Comparison of ENCODE assay signal across 21 mouse cellular contexts in the genomic region with DNA sequence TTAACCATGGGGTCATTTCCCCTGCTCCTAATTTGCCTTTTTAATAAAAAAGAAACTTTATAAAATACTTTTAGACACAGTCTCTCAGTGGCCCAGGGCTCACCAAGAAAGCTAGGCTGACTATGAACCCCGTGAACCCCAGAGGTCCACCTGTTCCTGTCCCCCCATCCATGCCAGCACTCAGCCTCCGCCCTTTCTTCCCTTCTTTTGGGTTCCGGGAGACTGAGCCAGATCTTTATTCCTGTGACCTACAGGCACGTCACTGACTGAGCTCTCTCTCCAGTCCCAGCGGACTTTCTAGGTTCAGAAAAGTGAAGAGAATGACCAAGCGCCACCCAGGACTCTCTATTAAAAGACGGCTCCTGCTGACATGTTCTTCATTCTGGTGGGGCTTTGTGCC.
A peak's percentile ranks its signal among the peaks of the same experiment; 100 is the strongest.
DNase-seq lines count a peak whose midpoint lies in the region; ATAC-seq lines count a peak whose summit lies in the region.
"Had no signal": no experiment of that assay in that cellular context is flagged by ENCODE, and none has a peak within 500 bp of the region (broad histone marks: within the 10 kb centered on the region; RNA-seq: fewer than 3 reads in every experiment).

No protein-coding gene starts in this region.

- intact Hi-C loops in heart, postnatal 10 days (cut with DNase I): no loop called here

- peak overlapping the region; percentile 62 for H3K27ac ChIP-seq in heart, embryonic 13.5 days (replicated peaks)
- H3K27ac ChIP-seq in heart, embryonic 11.5 days (ENCODE audit: low read depth, low read length): no peak overlapping the region
- peak overlapping the region; percentile 17; the same call in 1 of the 2 replicates for H3K27ac ChIP-seq in heart, embryonic 15.5 days
- H3K27ac ChIP-seq: forebrain, embryonic 13.5 days; forebrain, embryonic 15.5 days had no signal

- no peaks in the 10 kb centered on the region for H3K4me1 ChIP-seq in heart, embryonic 13.5 days
- H3K4me1 ChIP-seq in heart, embryonic 11.5 days (ENCODE audit: control insufficient read depth, insufficient read depth, low read length): no peaks in the 10 kb centered on the region
- no peaks in the 10 kb centered on the region for H3K4me1 ChIP-seq in heart, embryonic 15.5 days (replicated peaks)
- H3K4me1 ChIP-seq: forebrain, embryonic 13.5 days; forebrain, embryonic 15.5 days had no signal

- no peak for ATAC-seq in heart, embryonic 13.5 days (ENCODE audit: extremely low read depth, insufficient number of reproducible peaks, low FRiP score, low TSS enrichment)
- no peak for ATAC-seq in heart, embryonic 11.5 days (replicated peaks; ENCODE audit: insufficient number of reproducible peaks, low FRiP score, low TSS enrichment)
- no peak for ATAC-seq in heart, embryonic 15.5 days (replicated peaks; ENCODE audit: insufficient number of reproducible peaks, insufficient read depth, low FRiP score, low read depth)
- ATAC-seq: activated CD4-positive, CD25-positive, alpha-beta regulatory T cell, adult 4 months; forebrain, embryonic 13.5 days; forebrain, embryonic 15.5 days; forebrain, postnatal 0 days; Patski had no signal

- H3K4me3 ChIP-seq in heart, embryonic 13.5 days: no peak overlapping the region
- no peak overlapping the region for H3K4me3 ChIP-seq in heart, embryonic 11.5 days (ENCODE audit: low read depth, low read length)
- no peak overlapping the region for H3K4me3 ChIP-seq in heart, embryonic 15.5 days
- H3K4me3 ChIP-seq: forebrain, embryonic 13.5 days; forebrain, embryonic 15.5 days had no signal

- no peaks in the 10 kb centered on the region for H3K27me3 ChIP-seq in heart, embryonic 13.5 days (replicated peaks)
- H3K27me3 ChIP-seq in heart, embryonic 11.5 days (ENCODE audit: control insufficient read depth, insufficient read depth, low read length): no peaks in the 10 kb centered on the region
- no peaks in the 10 kb centered on the region for H3K27me3 ChIP-seq in heart, embryonic 15.5 days
- H3K27me3 ChIP-seq: forebrain, embryonic 13.5 days; forebrain, embryonic 15.5 days had no signal

- DNase-seq in heart, adult 11 months: peak; percentile 91
- no peak for DNase-seq in heart, postnatal 4 days
- no peak for DNase-seq in heart, postnatal 10 days
- DNase-seq in right cerebral cortex, postnatal 36 days (ENCODE audit: low spot score in 2 of 2): no peak
- DNase-seq: adrenal gland, adult 8-10 months; adrenal gland, postnatal 14 days; adrenal gland, postnatal 36 days; cerebellum, adult 11-12 months; cerebellum, adult 2 months; cerebellum, adult 9-10 months; cerebellum, postnatal 10 days; cerebellum, postnatal 25 days; forebrain, postnatal 0 days had no signal

- WGBS in heart, embryonic 13.5 days: 63% methylated on average over 7 of the region's 7 CpGs
- 70% methylated on average over 7 of the region's 7 CpGs for WGBS in heart, embryonic 11.5 days (ENCODE audit: insufficient replicate concordance)
- WGBS in heart, embryonic 15.5 days: 63% methylated on average over 7 of the region's 7 CpGs

- H3K4me2 ChIP-seq in heart, embryonic 13.5 days: no peak overlapping the region
- no peak overlapping the region for H3K4me2 ChIP-seq in heart, embryonic 11.5 days
- H3K4me2 ChIP-seq in heart, embryonic 15.5 days: no peak overlapping the region
- H3K4me2 ChIP-seq: forebrain, embryonic 13.5 days; forebrain, embryonic 15.5 days had no signal

- H3K9ac ChIP-seq in heart, embryonic 13.5 days: no peak overlapping the region
- H3K9ac ChIP-seq in heart, embryonic 11.5 days (ENCODE audit: low read depth, low read length): no peak overlapping the region
- H3K9ac ChIP-seq in heart, embryonic 15.5 days: no peak overlapping the region
- H3K9ac ChIP-seq: forebrain, embryonic 13.5 days; forebrain, embryonic 15.5 days; forebrain, postnatal 0 days had no signal

- H3K36me3 ChIP-seq in heart, embryonic 13.5 days: no peaks in the 10 kb centered on the region
- H3K36me3 ChIP-seq in heart, embryonic 11.5 days (ENCODE audit: control insufficient read depth, insufficient read depth, low read length): no peaks in the 10 kb centered on the region
- no peaks in the 10 kb centered on the region for H3K36me3 ChIP-seq in heart, embryonic 15.5 days
- H3K36me3 ChIP-seq: forebrain, embryonic 15.5 days; G1E had no signal

- H3K9me3 ChIP-seq in heart, embryonic 13.5 days: peaks cover 4% of the 10 kb centered on the region
- no peaks in the 10 kb centered on the region for H3K9me3 ChIP-seq in heart, embryonic 11.5 days (replicated peaks; ENCODE audit: control insufficient read depth, low read length)
- H3K9me3 ChIP-seq in heart, embryonic 15.5 days (replicated peaks): no peaks in the 10 kb centered on the region
- H3K9me3 ChIP-seq: forebrain, embryonic 13.5 days had no signal
